Mouse (Mus musculus): Measurements from ENCODE around the gene Spryd3. TPM values are rescaled to one million over a fixed set of nuclear protein-coding genes. Genes with fewer than 3 reads are reported as not detected.
A peak's percentile ranks its signal among the peaks of the same experiment; 100 is the strongest.
"Not testable (repeated sequence)": the region's sequence is repeated elsewhere in the genome, so short reads cannot be mapped to it uniquely, and the experiment has no call there.

The Spryd3 gene
- total RNA-seq (2021), result 100 to 1,000 TPM; 153 to 163 TPM
- long read RNA-seq, experiment 1, transcript Spryd3-203 (11 exons, 2,456 nt), result major isoform, 199 of 228 reads
- long read RNA-seq, experiment 1, partial matches to known transcripts, result 16 of 228 reads
- long read RNA-seq, experiment 1, other reads (novel, unspliced or antisense), result 13 of 228 reads
- long read RNA-seq, experiment 2, transcript Spryd3-203 (11 exons, 2,456 nt), result major isoform, 173 of 197 reads
- long read RNA-seq, experiment 2, partial matches to known transcripts, result 15 of 197 reads
- long read RNA-seq, experiment 2, other reads (novel, unspliced or antisense), result 9 of 197 reads

DNA sequence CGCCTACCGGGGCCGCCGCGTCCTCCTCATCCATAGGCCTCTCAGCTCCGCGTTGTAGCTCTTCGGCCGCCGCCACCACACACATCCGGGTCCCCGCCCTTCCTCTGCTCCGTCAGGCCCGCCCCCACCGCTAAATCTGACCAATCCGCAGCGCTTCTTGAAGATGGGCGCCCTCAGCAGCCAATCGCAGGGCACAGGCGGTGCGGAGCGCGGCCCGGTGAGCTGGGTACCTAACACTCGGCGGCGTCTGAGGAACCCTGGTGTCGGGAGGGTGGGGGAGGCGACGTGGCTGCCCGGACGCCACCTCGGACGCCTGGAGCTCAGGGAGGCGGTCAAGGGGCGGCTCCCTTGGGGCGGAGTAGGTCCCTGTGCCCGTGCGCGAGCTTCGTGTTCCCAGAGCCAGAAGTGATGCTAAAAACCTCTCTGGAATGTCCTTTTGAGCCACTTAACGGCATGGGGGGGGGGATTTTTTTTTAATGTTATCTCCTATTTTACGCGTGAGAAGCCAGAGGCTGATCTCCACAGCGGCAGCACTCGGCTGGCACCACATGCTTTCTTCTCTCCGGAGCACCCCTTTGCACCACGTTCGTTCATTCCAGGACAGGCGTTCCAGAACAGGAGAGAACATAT, at the start of gene Spryd3:
Gene Spryd3, minus strand, starts transcription at position 106 of the 630 bp plus-strand sequence.
- DNase-seq (ENCODE audit: low spot score in 2 of 2), result peak; percentile 97 to 98

DNA sequence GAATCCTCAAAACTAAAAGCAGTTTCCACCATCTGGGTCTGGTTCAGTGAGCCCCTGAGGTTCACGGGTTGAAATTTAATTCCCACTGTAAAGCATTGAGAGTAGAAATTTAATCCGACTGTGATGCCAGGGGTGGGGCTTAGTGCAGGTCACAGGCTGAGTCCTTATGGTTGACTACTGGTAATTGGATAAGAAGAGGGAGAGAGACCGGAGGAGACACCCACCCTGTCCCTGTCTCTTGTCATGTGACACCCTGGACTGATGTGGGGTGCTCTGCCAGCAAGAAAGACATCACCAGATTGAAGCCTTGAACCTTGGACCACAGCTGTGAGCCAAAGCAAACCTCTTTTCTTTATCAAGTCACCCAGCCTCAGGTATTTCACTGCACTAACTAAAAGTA, 47.0 kb upstream of the Spryd3 start:
- DNase-seq (ENCODE audit: low spot score in 2 of 2), result no peak

DNA sequence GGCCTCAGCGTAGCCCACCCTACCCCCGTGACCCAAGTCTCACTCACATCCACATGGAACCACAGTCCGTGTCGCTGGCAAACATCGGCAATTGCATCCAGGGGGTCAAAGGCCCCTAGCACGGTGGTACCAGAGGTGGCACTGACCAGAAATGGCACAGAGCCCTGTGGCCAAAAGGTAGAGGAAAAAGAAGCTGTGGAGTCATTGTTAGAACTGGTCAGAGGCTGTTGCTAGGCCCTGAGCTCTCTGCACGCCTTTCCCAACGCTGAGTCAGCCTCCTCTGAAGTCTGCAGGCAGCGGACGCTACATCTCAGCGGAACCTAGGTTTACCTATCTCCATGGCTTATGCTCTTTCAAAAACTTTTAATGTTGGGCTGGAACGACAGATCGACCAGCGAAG, 43.9 kb upstream of the Spryd3 start:
- no peak for DNase-seq (ENCODE audit: low spot score in 2 of 2)

DNA sequence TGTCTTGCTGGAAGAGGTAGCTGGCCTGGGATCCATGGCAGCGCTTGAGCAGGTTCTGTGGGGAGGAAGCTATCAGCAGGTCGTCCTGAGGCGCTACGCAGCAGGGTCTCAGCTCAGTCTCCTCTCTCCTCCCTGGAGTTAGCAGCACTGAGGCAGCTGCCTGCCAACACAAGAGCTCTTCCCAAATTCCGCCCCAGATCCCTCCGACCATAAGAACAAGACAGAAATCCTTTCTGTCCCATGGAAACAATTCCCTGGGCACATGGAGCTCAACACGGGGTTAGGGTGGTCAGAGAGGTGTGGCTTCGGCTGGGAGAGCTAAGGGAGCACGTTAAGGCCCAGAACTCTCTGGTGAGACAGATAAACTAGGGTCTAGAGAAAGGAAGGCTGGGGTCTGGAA, 43.1 kb upstream of the Spryd3 start:
- no peak for DNase-seq (ENCODE audit: low spot score in 2 of 2)

DNA sequence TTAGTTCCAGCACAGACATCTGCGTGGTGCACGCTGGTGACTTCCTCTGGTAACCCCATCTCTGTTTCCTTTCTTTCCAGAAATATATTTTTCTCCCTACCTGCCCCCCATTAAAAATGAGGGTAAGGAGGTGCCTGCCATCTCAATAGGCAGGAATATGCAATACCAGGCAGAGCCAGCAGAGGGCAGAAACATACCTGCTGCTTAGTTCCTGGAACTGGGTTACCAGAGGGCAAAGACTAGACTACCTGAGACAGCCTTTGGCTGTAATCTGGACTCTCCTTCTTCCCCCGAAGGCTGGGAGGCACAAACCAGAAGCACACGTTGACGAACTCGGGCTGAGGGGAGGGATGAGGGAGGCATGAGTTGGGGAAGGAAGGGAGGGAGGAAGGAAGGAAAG, 42.2 kb upstream of the Spryd3 start:
- DNase-seq (ENCODE audit: low spot score in 2 of 2), result peak; percentile 72 to 89

DNA sequence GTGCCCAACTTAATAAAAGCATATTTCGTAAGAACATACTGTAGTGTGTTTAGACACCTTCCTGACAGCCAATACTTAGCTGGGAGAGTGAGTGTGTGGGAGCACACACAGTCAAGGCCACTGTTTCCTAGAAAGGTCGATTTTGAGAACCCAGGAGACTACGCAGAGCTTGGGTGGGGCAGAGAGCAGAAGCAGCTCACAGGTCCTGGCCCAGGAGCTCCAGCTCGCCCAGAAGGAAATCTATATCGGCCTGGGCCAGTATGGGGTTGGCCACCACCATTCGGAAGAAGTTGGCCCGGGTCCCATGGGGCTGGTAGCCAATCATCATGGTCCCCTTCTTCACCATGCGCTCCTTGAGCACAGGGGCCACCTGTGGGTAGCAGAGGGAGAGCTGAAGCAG, 41.4 kb upstream of the Spryd3 start:
- no peak for DNase-seq (ENCODE audit: low spot score in 2 of 2)

DNA sequence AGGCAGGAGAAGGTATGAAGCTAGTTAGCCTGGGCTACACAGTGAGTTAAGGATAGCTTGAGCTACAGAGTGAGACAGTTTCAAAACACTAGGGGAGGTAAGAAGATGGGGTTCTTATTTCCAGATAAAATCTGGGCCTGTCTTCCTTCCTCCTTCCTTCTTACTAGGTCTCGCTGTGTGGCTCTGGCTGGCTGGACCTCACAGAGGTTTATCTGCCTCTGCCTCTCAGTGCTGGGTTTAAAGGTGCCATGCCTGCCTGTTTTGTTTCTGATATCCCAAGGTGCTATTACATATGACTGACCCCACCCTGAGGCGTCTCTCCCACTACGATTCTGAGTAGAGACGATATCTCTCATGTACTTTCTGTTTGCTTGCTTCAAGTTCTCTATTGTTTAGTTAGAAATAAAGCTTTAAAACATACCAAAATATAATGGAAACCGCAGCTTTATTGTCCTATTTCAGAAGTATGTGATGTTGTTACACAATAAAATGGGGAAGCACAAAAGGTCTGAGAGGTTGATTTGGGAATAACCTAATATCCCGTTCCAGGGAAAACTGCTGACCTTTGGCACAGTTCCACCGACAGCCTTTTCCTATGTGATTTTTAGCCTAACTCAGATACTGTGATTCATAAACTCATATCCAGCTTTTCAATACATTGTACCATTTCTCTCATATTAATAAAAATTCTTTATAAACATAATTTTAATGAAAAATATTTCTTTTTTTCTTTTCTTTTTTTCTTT, 40.7 kb upstream of the Spryd3 start:
- DNase-seq (ENCODE audit: low spot score in 2 of 2), result no peak

DNA sequence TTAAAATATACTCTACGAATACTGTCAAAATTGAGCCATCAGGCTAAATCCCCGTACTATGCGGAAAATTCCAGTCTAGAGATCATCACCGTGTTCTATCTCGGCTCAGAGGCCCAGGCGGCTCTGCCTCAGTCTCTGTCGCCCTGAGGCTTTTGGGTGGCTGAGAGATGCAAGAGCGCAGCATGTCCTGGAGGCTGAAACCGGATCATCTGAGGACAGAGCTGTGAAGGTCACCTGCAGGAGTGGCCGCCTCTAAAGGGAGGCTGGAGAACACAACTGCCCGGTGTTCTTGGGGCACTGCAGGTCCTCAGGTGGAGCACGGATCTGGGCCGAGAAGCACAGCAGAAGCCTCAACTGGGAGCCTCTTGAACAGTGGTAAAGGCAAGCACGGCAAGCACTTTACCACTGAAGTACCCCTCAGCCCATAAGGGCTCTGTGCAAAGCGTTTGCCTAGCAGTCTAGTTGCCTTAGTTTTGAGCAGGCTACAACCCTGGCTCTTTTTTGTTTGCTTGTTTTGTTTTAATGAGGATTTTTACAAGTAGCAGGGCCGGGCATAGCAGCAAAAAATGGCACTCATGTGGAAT, 39.8 kb upstream of the Spryd3 start:
- no peak for DNase-seq (ENCODE audit: low spot score in 2 of 2)

DNA sequence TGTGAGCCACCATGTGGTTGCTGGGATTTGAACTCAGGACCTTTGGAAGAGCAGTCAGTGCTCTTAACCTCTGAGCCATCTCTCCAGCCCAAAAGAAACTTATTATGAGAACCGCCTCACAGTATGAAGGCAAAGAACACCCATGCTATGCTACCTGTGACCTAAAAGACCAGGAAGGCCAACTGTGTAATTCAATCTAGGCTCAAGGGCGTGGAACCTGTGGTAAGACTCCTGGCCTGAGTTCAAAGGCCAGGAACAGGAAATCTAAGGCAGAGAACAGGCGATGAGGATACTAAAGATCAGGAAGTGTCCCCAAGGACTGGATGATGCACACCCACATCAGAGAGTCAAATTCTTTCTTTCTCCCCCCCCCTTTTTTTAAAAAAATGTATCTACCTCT, 37.5 kb upstream of the Spryd3 start:
- no peak for DNase-seq (ENCODE audit: low spot score in 2 of 2)

DNA sequence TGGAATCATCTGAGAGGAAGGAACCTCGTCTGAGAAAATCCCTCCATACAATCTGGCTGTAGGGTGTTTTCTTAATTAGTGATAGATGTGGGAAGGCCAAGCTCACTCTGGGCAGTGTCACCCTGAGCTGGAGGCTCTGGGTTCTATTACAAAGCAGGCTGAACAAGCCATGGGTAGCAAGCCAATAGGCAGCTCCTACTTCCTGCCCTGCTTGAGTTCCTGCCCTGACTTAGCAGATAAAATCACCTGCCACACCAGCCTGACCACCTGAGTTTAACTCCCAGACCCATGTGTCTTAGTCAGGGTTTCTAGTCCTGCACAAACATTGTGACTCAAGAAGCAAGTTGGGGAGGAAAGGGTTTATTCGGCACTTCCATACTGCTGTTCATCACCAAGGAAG, 33.0 kb upstream of the Spryd3 start:
- DNase-seq (ENCODE audit: low spot score in 2 of 2), result no peak

DNA sequence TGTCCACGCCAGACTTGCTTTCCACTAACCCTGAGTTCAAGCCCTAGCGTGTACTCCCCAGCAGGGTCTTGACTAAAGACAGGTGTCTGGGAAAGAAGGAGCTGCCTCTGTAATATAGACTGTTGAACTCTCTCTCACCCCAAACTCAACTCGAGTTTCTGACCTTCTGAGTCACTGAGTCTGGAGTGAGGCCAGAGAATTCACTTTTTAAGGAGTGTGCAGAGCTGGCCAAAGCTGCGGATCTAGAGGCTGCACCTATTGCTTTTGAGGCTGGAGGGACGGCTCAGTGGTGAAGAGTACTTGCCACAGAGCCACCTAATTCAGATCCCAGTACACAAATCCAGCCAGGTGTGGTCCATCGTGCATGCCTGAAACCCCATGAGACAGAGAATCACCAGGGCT, 31.6 kb upstream of the Spryd3 start:
- DNase-seq (ENCODE audit: low spot score in 2 of 2), result no peak

DNA sequence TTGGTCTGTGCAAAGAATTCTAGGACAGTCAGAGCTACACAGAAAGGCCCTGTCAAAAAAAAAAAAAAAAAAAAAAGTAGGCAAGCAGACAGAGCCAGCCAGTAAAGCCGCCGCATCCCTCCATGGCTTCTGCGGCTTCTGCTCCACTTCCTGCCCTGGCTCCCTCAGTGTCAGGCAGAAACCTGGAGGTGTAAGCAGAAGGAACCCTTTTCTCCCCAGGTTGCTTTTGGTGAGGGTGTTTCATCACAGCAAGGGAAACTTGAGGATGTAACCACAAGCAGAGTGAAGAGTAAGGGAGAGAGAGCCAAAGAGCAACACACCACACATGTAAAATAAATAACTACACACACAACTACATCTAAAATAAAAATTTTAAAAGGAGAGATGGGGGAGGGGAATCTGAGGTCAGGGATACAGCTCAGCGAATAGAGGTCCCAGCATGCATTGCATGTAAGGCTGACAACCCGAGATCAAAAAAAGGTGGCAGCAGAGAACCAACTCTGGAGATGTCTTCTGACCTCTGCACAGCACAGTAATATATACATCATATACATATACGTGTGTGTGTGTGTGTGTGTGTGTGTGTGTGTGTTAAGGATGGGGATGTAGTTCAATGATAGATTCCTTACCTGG, 29.6 kb upstream of the Spryd3 start:
- no peak for DNase-seq (ENCODE audit: low spot score in 2 of 2)

DNA sequence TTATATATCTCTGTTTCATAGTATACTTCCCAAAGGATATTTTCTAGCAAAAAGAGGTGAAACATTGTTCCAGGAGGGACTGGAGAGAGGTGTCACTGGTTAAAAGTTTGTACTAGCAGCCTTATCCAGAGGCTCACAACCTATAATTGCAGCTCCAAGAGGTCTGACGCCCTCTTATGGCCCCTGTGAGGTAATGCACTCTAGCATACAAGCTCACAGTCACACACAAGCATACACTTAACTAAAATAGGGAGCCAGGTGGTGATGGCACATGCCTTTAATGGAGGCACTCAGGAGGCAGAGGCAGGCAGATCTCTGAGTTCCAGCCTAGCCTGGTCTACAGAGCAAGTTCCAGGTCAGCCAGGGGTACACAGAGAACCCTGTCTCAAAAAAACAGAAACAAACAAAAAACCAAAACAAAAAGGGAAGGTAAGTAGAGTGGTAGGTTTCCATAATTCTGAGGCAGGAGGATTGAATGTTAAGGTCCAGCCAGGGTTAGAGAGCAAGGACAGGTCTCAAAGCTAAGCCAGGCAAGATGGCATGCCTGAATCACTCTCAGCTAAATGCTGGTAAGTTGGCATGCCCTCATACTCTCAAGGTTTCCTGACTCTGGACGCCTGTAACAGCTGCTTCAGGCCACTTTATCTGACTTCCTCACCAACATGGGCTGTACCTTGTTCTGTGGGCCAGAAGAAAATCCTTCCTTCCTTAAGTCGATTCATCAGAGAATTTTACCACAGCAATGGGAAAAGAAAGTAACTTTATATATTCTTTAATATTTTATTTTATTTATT, 28.1 kb upstream of the Spryd3 start:
- no peak for DNase-seq (ENCODE audit: low spot score in 2 of 2)

DNA sequence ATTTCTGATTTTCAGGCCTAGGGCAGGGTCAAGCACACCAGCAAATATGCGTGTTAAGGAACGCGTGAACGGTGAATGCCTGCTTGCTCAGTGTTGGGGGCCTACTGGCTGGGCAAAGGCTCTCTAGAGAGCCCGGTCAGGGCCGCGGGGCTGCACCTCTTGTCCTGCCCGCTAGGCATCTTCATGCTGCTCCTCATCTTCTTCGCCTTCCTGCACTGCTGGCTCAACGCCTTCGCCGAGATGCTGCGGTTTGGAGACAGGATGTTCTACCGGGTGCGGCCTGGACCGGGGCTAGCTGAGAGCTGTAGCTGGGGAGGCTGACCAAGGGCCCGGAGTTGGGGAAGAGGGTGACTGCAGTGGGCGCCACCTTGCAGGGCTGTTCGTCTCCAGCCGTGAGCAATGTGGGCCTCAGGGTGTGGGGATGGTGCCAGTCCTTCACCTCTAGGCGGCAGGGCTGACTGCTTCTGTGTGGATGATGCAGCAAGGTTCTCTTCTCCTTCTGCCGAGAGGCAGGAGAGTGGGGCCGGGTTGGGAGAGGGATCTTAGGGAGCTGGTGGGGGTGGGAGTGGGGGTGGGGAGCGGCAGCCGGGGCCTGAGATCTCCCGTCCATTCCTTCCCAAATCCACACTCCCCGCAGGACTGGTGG, 24.5 kb upstream of the Spryd3 start:
- DNase-seq (ENCODE audit: low spot score in 2 of 2), result no peak

DNA sequence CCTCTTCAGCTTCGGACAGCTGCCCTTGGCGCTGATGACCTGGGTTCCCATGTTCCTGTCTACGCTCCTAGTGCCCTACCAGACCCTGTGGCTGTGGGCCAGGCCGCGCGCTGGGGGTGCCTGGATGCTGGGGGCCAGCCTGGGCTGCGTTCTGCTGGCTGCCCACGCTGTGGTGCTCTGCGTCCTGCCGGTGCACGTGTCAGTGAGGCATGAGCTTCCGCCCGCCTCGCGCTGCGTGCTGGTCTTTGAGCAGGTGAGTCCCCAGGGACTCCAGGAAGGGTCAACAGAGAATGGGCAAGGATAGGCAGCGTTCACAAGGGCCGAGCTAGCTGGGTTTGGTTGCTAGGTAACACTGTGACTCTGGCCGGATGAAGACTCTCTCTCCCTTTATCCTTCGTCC, 20.8 kb upstream of the Spryd3 start:
- no peak for DNase-seq (ENCODE audit: low spot score in 2 of 2)

DNA sequence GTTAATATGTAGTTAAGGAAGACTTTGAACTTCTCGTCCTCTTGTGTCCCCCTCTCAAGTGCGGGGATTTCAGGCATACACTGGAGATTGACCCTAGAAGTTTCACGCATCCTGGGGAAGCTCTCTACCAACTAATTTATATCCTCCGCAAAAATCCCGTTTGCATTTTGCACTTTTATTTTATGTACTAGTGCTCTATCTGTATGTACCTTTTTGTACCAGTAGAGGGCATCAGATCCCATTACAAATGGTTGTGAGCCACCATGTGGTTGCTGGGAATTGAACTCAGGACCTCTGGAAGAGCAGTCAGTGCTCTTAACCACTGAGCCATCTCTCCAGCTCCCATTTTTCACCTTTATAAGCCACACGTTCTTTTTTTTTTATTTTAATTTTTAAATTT, 19.0 kb upstream of the Spryd3 start:
- not testable (repeated sequence) for DNase-seq (ENCODE audit: low spot score in 2 of 2)

DNA sequence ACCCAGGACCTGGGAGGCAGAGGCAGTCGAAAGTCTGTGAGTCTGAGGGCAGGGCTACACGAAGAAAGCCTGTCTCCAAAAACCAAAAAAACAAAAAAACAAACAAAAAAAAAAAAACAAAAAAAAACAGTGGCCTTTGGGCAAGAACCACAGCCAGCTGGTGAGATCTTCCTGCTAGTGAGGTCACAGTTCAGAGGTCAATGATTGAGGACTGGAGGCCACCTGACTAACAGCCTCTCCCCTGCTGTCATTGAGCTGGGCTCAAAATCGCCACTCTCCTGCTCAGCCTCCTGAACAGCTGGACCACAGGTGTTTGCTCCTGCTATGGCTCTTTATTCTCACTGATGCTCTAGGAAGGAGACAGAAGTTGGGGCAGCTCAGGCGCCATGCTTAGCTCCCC, 16.6 kb upstream of the Spryd3 start:
- no peak for DNase-seq (ENCODE audit: low spot score in 2 of 2)

DNA sequence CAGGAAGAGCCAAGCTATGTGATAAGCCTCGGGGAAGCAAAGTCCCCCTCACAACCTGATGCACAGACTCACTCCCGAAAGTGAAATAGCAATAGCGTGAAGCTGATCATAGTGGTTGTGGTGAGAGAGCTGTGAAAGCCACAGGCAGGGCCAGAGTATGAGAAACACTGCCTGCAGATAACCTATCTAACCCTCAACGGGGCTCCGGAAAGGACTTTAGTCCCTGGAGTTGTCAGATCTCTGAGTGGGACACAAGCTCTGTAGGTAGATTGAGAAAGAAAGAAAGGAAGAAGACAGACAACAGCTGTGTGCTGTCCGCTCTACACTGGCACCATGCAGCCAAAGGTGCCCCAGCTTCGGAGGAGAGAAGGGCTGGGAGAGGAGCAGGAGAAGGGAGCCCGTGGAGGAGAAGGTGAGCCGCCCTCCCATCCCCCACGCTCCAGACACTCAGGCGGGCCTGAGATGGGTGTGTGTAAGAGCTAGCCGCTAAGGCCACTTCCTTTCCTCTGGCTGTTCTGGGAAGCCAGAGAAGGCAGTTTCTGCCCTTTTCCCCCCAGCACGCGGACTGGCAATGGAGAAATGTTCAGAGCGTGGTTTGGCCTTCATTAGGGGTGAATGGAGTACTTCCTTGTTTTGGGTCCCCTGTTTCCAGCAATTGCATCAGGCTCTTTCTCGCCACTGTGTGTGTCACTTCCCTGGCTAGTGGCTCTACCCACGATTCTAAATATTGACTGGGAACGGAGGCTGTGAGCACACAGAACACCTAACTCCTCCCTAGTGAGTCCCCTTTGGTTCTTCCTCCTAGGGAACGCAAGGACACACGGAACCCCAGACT, 14.5 kb upstream of the Spryd3 start, which contains the start of gene Soat2:
Gene Soat2, plus strand, starts transcription at position 226 of the 835 bp plus-strand sequence.
- no peak for DNase-seq (ENCODE audit: low spot score in 2 of 2)

DNA sequence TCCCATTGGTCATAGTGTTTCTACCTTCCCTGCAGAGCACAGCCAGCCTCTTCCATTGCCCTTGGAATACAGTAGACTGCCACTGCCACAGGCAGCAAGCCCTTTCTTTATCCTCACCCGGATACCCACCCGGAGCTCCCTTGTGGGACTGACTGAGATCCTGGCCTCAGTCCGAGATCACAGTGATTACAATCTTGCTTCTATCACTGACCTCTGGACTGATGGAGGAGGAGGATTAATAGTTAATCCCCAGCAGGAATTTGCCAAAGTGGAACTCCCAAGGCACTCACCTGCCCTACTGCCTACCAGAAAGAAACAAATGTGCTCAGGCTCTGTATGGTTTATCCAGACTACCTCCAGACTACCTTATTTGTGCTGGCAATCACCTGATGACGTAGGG, 13.5 kb upstream of the Spryd3 start:
- no peak for DNase-seq (ENCODE audit: low spot score in 2 of 2)

Data from left cerebral cortex, adult 18-20 months (tissue).